Mouse (Mus musculus): Measurements from ENCODE around the gene Capn1. TPM values are rescaled to one million over a fixed set of nuclear protein-coding genes. Genes with fewer than 3 reads are reported as not detected.
"Not testable (repeated sequence)": the region's sequence is repeated elsewhere in the genome, so short reads cannot be mapped to it uniquely, and the experiment has no call there.

Capn1 gene
- total RNA-seq, 2 experiments from 2014 or later: 77.0 to 81.1 TPM

DNA sequence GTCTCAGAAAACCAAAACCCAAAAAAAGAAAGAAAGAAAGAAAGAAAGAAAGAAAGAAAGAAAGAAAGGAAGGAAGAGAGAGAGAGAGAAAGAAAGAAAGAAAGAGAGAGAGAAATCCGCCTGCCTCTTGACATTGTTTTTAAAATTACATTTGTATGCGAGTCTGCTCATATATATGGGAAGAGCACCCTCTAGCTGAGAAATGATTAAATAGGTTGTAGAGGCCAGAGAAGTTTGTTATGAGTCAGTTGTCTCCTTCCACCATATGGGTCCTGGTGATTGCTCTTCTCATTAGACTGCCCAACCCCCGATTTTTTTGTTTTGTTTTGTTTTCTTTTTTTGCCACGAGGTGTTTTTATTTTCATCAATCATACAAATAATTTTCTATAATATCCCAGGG lies 28.4 kb upstream of the Capn1 start:
- DNase-seq; intact Hi-C loops (cut with DNase I; ENCODE audit: low total_unique reads): not testable (repeated sequence)

DNA sequence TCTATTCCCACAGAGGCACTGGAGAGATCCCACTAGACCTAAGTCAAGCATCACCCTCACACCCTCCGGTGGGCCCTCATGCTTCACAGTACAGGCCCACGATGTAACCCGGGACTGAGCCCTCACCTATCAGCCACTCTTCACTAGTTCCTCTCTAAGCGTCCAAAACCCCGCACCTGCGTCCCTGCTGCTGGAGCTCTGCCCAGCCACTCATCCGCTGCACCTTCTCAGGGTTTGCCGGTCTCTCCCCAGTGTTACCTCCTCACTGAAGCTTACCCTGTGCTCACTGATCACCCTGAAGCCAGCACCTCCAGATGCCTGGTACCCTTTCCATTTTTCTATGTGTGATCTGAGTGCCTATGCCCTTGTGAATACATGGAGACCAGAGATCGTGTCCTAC lies 26.6 kb upstream of the Capn1 start:
- intact Hi-C loops (cut with DNase I; ENCODE audit: low total_unique reads): no loop called here
- DNase-seq: no peak

DNA sequence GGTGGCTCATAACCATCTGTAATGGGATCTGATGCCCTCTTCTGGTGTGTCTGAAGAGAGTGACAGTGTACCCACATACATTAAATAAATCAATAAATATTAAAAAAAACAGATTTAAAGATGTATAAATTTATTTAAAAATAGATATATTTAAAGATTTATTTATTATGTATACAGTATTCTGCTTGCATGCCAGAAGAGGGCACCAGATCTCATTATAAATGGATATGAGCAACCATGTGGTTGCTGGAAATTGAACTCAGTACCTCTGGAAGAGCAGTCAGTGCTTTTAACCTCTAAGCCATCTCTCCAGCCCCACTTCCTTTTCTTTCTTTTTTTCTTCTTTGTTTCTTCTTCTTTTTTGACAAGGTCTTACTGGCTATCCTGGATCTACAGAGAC lies 24.3 kb upstream of the Capn1 start:
- DNase-seq: no peak
- intact Hi-C loops (cut with DNase I; ENCODE audit: low total_unique reads): no loop called here

DNA sequence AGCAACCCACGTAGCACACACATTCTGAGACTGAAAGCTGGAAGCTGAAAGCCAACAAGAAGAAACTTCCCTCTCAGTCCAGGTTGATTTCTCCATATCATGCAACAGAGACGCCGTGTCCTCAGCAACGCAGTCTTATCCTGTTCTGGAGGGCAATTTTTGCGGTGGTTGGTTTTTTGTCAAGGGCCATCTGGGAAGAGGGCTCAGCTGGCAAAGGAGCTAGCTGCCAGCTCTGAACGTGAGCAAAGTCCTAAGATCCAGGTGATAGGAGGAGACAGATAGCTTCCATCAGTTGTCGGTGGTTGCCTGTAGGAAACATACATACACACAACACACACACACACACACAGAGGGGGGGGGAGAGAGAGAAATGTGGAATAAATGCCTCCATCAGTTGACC lies 22.6 kb upstream of the Capn1 start:
- no peak for DNase-seq

DNA sequence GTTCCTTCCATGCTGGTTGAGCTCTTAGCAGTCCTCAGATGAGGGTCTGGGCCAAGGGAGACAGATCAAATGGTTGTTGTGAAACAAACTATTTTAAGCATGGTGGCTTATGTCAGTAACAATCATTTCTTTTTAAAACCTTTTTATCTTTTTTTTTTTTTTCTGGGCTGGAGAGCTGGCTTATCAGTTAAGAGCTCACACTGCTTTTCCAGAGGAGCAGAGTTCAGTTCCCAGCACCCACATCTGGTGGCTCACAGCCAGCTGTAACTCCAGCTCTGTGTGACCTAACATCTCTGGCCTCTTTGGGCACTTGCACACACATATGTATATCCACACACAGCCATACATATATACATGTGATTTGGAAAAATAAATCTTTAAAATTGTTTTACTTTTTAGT lies 22.0 kb upstream of the Capn1 start:
- DNase-seq: no peak
- intact Hi-C loops (cut with DNase I; ENCODE audit: low total_unique reads): no loop called here

More for the DNA sequence above, 22.6 kb upstream of the Capn1 start:
- intact Hi-C loops (cut with DNase I; ENCODE audit: low total_unique reads): no loop called here

DNA sequence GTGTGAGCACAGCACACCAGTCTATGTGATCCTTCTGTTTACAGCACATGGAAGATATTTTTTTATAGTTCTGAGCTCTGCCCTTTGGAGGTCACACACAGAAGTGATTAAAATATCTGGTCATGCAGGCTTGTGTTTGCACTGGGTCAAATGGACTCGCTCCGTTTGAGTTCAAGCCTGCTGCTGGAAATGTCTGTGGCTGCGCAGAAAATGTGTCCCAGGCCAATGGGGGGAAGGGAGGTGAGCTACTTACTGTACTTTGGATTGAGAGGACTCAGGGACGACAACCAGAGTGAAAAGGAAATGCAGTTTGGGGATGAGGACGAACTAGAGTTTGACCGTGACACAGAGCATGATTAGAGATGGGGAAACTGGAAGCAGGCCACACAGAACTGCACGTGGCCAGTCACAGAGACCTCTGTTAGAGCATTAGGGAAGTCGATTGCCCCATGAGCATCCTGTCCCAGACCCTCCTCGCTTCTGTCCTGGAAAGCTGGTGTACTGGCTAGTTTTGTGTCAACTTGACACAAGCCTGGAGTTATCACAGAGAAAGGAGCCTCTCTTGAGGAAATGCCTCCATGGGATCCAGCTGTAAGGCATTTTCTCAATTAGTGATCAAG lies 20.4 kb upstream of the Capn1 start:
- DNase-seq: no peak
- intact Hi-C loops (cut with DNase I; ENCODE audit: low total_unique reads): no loop called here

DNA sequence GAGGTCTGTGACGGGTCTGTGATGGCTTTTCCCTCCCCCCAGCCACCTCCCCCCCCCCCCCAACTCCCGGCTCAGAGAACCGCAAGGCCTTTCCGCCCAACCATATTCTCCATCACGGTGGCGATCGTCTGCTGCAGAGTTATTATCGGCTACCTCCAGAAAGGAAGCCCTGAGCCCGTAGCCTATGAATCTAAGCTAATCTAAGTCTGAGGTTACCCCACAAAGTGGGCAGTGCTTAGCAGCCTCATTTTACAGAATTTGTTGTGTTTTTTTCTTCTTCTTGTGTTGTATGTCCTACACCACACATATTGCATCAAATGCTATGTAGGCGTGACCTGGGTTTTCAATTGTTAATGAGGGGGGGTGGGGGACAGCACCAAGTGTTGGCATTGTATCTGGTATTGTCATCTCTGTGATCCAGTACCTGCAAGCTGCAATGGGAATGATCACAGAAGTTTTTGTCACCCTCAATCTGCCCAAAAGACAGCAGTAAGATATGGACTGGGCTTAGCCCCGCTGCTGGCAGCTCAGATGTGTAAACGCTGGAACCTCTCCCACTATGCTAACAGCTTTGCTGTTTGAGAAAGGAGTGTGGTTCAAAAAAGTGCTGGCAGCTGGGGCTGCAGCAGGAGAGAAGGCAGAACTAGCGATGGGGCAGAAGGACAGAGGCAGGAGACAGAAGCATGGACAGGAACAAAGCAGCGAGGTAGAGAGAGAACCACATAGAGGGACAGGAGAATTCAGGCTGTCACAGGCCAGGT lies 15.0 kb upstream of the Capn1 start:
- intact Hi-C loops (cut with DNase I; ENCODE audit: low total_unique reads): no loop called here
- DNase-seq: no peak

DNA sequence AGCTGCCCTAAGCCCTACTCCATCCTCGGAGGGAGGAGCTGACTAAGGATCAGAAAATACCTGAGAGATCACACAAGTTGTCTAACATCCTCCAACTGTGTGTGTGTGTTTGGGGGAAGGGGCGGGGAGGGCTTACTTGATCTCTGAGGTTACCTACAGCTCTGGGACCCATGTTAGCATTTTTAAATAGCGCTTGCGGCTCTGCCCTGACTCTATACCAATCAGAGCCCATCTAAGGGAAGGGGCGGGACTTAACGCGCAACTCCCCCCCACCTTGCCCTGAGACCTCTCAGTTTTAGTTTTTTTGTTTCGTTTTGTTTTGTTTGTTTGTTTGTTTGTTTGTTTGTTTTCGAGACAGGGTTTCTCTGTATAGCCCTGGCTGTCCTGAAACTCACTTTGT lies 13.7 kb upstream of the Capn1 start:
- no peak for DNase-seq
- intact Hi-C loops (cut with DNase I; ENCODE audit: low total_unique reads): no loop called here

DNA sequence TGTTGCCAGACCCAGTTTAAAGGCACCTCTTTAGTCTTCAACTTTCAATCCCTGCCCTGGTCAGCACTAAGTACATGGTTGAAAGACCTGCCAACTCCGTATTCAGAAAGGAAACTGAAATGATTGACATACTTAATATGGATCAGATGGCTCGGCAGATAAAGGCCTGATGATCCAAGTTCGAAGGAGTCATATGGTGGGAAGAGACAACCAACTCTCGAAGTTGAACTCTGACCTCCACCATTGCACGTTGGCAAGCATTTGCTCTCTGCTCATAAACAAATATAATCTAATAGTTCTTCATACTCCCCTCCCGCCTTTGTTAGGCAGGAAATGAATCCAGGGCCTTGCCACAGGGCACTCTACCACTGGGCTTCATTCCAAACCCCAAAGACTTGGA lies 13.3 kb upstream of the Capn1 start:
- DNase-seq: no peak
- intact Hi-C loops (cut with DNase I; ENCODE audit: low total_unique reads): no loop called here

DNA sequence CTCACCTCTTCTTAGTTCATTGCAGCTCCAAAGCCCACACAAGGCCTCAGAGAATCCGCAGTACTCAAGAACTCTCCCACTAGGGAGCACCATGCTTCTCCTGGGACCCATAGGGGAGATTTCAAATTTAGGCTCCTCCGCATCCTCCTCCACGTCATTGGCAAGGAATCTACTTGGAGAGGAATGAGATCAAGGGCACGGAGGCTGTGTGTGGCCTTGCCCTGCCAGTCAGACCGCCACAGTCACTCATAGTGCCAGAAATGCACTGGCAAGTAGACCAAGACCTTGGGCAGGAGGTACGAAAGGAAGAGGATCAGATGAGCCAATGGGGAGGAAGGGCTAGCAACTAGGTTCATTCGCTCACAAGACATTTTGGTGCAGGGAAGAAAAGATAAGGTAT lies 8.2 kb upstream of the Capn1 start:
- no peak for DNase-seq
- intact Hi-C loops (cut with DNase I; ENCODE audit: low total_unique reads): no loop called here

DNA sequence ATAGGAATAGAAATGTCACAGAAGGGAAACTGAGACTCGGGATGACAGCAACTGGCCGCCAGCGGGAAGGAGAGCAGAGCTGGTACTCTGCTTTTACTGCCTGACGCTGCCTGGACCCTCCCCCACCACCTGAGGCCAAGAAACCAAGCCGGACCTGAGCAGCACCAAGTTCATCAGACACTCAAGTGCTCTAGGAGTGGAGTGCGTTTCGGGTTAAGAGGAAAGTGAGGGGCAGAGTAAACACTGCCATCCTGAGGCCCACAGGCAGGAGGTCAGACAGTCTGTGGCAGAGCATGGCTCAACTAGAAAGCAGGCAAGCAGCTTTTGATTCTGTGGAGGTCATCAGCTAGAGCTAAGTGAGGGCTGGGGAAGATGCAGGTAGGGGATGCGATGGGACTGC lies 7.4 kb upstream of the Capn1 start:
- DNase-seq: no peak
- intact Hi-C loops (cut with DNase I; ENCODE audit: low total_unique reads): no loop called here

DNA sequence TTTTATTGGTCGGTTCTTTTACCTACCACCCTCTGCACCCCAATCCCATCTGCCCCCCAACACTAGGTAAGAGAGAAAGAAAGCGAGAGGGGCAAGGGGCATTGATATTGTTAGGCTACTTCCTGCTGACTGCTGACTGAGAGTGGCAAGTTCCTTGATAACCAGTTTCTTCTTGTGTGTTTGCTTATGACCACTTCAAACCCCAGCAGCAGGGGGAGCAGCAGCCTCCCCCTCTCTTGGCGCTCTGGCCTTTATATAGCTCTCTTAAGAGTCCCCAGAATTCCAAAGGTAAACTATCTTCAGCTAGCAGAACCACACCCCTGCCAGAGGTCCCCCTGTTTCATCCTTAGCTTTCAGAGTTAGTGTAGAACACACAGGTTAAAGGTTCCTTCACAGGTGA lies 4.6 kb upstream of the Capn1 start:
- intact Hi-C loops (cut with DNase I; ENCODE audit: low total_unique reads): loop anchor here (2.0 kb wide), 1 partner anchor 53 kb away; no protein-coding TSS in a partner anchor
- DNase-seq: no peak

DNA sequence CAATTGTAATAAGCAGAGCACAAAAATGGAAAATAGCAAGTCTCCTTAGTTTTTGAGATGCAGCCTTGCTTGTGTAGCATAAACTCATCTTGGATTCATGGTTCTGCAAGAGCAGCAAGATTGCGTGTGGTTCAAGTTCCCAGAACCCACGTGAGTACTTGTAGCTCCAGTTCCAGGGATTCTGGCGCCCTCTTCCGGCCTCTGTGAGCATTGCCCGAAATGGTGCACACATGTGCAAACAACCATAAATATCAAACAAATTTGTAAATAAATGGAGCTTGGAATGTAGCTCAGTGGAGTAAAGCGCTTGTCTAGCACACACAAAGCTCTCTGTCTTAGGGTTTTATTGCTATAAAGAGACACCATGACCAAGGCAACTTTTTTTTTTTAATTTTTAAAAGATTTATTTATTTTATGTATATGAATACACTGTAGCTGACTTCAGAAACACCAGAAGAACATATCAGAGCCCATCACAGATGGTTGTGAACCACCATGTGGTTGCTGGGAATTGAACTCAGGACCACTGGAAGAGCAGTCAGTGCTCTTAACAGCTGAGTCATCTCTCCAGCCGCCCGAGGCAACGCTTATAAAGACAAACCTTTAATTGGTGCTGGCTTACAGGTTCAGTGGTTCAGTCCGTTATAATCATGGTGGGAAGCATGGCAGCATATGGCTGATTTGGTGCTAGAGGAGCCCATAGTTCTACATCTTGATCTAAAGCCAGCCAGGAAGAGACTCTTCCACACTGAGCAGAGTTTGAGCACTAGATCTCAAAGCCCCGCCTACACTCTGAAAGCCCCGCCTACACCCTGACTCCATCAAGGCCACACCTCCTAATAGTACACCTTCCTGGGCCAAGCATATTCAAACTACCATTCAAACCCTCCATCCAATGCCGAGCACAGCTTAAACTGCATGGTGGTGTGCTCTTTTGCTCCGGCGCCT lies 2.7 kb upstream of the Capn1 start:
- intact Hi-C loops (cut with DNase I; ENCODE audit: low total_unique reads): loop anchor here (10.0 kb wide), 1 partner anchor 104 kb away; the partner anchor contains the start of gene Dpf2

DNA sequence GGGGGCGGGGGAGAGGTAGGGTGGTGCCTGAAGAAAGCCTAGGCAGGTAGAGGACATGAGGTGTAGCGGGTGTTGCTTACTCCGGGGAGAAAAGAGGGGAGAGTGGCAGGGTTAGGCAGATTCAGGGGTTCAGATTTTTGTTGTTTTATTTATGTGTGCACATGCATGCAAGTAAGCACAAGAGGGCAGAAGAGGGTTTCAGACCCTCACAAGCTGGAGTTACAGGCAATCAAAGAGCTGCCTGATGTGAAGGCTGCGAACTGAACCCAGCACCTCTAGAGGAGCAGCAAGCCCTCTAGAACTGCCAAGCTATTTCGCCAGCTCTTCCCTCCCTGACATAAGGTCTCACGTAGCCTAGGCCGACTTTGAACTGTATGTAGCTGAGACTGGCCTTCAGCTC lies 835 bp upstream of the Capn1 start:
- no peak for DNase-seq
- intact Hi-C loops (cut with DNase I; ENCODE audit: low total_unique reads): loop anchor here (10.0 kb wide), 1 partner anchor 102 kb away; the partner anchor contains the start of gene Dpf2

More for the DNA sequence above, 2.7 kb upstream of the Capn1 start:
- peak; percentile 88 for DNase-seq

DNA sequence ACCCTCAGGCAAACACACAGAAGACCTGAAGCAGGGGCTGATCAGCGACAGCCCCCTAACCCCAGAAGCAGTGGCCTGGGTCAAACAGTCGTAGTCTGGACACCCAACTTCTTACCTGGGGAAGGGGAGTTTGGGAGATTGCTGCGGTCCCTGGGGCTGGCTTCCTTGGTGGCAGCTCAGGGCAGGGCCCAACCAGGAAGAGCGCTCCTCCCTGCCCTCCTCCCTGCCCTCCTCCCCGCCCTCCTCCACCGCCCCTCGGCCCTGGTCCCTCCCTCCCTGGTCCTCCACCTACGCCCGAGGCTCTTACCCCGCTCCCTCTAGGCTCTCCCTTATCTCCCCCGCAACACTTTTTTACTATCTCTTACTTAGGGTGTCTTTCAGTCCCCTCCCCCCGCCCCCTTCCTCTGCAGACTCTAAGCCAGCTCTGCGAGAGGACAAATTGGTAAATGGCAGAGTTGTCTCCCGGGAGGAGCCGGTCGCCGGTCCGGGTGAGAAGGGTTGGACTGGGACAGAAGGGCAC lies 646 bp downstream of the Capn1 start:
- intact Hi-C loops (cut with DNase I; ENCODE audit: low total_unique reads): loop anchor here (10.0 kb wide), 1 partner anchor 100 kb away; the partner anchor contains the start of gene Dpf2
- DNase-seq: peak; percentile 67

DNA sequence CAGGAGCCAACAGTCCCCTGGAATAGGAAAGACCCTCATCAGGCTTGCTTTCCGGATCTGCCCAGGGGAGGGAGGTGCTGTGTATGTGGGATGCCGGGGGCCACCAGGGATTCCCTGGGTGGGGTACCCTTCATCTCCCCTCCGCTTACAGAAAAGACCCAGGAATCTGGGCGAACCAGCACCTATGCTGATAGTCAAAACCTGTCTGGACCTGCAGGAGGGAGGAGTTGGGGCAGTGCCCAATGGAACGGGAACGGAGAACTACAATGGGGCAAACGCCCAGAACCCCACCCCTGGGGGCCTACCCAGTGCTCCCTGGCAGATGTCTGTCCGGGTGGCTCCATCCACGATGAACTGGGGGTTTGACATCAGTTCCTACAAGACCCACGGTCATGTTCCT lies 2.0 kb downstream of the Capn1 start:
- intact Hi-C loops (cut with DNase I; ENCODE audit: low total_unique reads): loop anchor here (10.0 kb wide), 1 partner anchor 99 kb away; the partner anchor contains the start of gene Dpf2
- DNase-seq: no peak

DNA sequence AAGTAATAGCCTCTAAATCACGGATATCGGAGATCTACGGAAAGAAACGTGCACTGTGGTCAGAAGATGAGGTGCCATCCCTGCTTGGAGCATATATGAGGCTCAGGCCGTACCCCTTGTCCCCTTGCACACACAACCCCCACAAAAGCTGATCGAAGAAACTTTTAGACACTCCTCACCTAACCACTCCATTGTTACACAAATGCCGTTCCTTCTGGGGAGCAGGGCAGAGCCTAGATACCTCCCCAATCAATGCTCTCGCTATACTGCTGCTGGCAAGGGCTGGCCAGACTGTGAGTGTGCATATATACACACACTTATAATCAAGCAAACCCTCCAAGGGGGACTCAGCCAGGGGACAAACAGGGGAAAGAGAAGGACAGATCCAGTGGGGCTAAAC lies 6.6 kb downstream of the Capn1 start:
- intact Hi-C loops (cut with DNase I; ENCODE audit: low total_unique reads): no loop called here
- no peak for DNase-seq

DNA sequence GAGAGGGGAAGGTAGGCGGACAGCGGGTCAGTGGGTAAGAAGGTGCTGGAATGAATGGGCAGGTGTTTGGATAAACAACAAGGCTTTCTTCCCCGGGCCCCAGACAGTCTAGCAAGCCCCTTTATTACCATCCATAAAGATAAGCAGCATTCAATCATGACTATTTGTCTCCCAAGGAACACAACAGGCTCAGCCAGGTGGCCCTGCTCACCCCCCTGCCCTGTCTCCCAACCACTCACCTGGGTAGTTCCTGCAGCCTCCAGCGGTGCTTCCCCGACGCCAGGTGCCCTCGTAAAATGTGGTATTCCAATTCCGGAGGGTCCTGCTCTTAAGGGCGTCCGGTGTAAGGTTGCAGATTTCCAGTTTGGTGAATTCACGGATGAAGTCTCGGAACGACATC lies 8.7 kb downstream of the Capn1 start:
- DNase-seq: no peak
- intact Hi-C loops (cut with DNase I; ENCODE audit: low total_unique reads): no loop called here

DNA sequence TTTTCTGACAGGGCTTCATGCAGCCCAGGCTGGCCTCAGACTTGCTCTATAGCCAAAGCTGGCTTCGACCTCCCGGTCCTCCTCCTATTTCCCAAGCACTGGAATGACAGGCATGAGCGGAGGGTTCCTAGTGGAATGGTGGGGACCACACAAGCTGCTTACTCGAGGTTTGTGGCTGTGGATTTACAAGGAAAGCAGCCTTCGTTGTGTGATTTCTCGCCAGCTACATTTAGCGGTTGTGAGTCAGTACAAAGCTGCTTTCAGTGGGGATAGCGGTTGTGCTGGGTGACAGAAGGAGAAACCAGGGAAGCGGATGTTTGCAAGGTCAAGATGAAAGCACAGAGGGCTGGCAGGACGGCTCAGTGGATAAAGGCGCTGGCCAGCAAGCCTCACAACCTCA lies 10.2 kb downstream of the Capn1 start:
- DNase-seq: no peak
- intact Hi-C loops (cut with DNase I; ENCODE audit: low total_unique reads): no loop called here

DNA sequence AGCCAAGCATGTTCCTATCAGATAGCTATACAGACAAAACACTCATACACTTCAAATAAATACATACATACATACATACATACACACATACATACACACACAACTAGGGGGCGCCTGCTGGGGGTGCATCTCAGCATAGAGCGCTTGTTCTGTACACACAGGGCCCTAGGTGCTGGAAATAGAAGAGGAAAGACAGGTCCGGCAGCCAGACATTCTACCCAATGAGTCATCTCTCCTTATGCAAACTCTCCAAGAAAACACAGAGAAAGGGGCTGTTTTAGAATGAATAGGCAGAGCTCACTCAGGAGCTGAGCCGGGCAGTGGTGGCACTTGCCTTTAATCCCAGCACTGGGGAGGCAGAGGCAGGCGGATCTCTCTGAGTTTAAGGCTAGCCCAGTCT lies 15.7 kb downstream of the Capn1 start:
- intact Hi-C loops (cut with DNase I; ENCODE audit: low total_unique reads): no loop called here
- DNase-seq: no peak
